Mouse (Mus musculus) heart, postnatal 0 days (tissue): Measurements from ENCODE around the gene H2-K1. TPM values are rescaled to one million over a fixed set of nuclear protein-coding genes. Genes with fewer than 3 reads are reported as not detected.

Source experiments
- ATAC-seq: fragments of 200-750 bp; cut with Nextera tagmentation; 2 replicates; pipeline ENCODE4 v1.8.0; 2017; ENCODE audit warnings: low read depth, moderate number of reproducible peaks, moderate library complexity; ENCODE audit not compliant: insufficient read depth
- DNase-seq: peaks from one replicate; pipeline ENCODE4 v3.0.0-alpha.2; 2016; ENCODE audit warnings: low spot score
- H3K27ac ChIP-seq: fragments of 300-500 bp; sonication (generic); 2 replicates; pipeline ENCODE4 v1.5.1; 2014; ENCODE audit warnings: low read depth, mild to moderate bottlenecking
- H3K27me3 ChIP-seq: fragments of 300-500 bp; sonication (generic); 2 replicates; pipeline ENCODE4 v1.6.1; 2014; ENCODE audit warnings: low read length, mixed read lengths; ENCODE audit not compliant: control insufficient read depth, insufficient read depth
- H3K36me3 ChIP-seq: fragments of 300-500 bp; sonication (generic); replicated peaks from 2 replicates; pipeline ENCODE4 v1.6.1; 2014; ENCODE audit warnings: low read length, mixed read lengths; ENCODE audit not compliant: control insufficient read depth, insufficient read depth
- H3K4me1 ChIP-seq: fragments of 300-500 bp; sonication (generic); 2 replicates; pipeline ENCODE4 v1.6.1; 2014; ENCODE audit warnings: antibody characterized with exemption; ENCODE audit not compliant: control insufficient read depth, insufficient read depth
- H3K4me2 ChIP-seq: fragments of 300-500 bp; sonication (generic); 2 replicates; pipeline ENCODE4 v1.6.1; 2014; ENCODE audit warnings: low read depth, mild to moderate bottlenecking, low read length, moderate library complexity
- H3K4me3 ChIP-seq: fragments of 300-500 bp; sonication (generic); 2 replicates; pipeline ENCODE4 v1.5.1; 2014; ENCODE audit warnings: low read depth, low read length
- H3K9ac ChIP-seq: fragments of 300-500 bp; sonication (generic); replicated peaks from 2 replicates; pipeline ENCODE4 v1.6.1; 2014; ENCODE audit warnings: low read depth, low read length, mixed read lengths
- H3K9me3 ChIP-seq: fragments of 300-500 bp; sonication (generic); replicated peaks from 2 replicates; pipeline ENCODE4 v1.6.1; 2016; ENCODE audit warnings: low read length; ENCODE audit not compliant: control insufficient read depth
- CTCF ChIP-seq: IDR thresholded peaks from 2 replicates; pipeline ENCODE4 v1.5.1; 2016; ENCODE audit warnings: antibody characterized with exemption, control low read depth, low read depth
- EP300 ChIP-seq: IDR thresholded peaks from 2 replicates; pipeline ENCODE4 v1.6.1; 2016; ENCODE audit warnings: antibody characterized with exemption, low read depth
- WGBS: fragments of 180-500 bp; shearing (Covaris S2); extraction: QIAGEN DNeasy Blood & Tissue Kit; methylation state at CpG from one replicate; pipeline ENCODE4 v1.1.7; 2014; 5-methylcytosine and 5-hydroxymethylcytosine counted together
- polyA plus RNA-seq: library from polyadenylated mRNA; unstranded; fragments of >200 nt; fragmentation: Nextera tagmentation; extraction: Ambion mirVana; gene quantifications from 2 replicates; pipeline ENCODE4 v1.2.1, GENCODE M21; 2015
- total RNA-seq: library from RNA; depleted of rRNA; stranded (reverse); fragments of >200 nt; gene quantifications from 2 replicates; pipeline ENCODE4 v1.2.3, GENCODE M21; 2014; ENCODE audit warnings: low replicate concordance

The H2-K1 gene
- total and polyA plus RNA-seq, 2 experiments from 2014 or later: 48.4 to 84.5 TPM

- Histone ChIP-seq H3K27me3 (peaks cover 38% of the 10 kb centered on the region), H3K4me2 (no peak overlapping the region), H3K9me3 (no peaks in the 10 kb centered on the region), H3K4me1 (peaks cover 17% of the 10 kb centered on the region), H3K4me3 (no peak overlapping the region), H3K27ac (no peak overlapping the region), H3K9ac (no peak overlapping the region), H3K36me3 (no peaks in the 10 kb centered on the region)
- TF ChIP-seq EP300: no peak
- WGBS: 65% methylated on average over 6 of the region's 6 CpGs
- ATAC-seq (no peak), DNase-seq (no peak)
These were observed 20.6 kb downstream of the H2-K1 start for GRCm38 (mm10) chr17:33979512-33980050.

GRCm38 (mm10) chr17:33978631-33979031, 21.5 kb downstream of the H2-K1 start:
- ATAC-seq: peak; percentile 62
- peaks cover 38% of the 10 kb centered on the region for H3K27me3 ChIP-seq
- DNase-seq: peak; percentile 10
- H3K4me2 ChIP-seq: peak overlapping the region; percentile 69
- H3K4me3 ChIP-seq: peak overlapping the region; percentile 47
- peak overlapping the region; percentile 24; the same call in 1 of the 2 replicates for H3K9ac ChIP-seq
- H3K4me1 ChIP-seq: peaks cover 17% of the 10 kb centered on the region
- no peak for TF ChIP-seq CTCF
- no peak for TF ChIP-seq EP300
- WGBS: 2% methylated on average over 17 of the region's 17 CpGs
- no peaks in the 10 kb centered on the region for H3K36me3 ChIP-seq
- H3K9me3 ChIP-seq: no peaks in the 10 kb centered on the region
- H3K27ac ChIP-seq: no peak overlapping the region

- Histone ChIP-seq H3K4me2 (peak overlapping the region; percentile 69), H3K27ac (no peak overlapping the region), H3K27me3 (peaks cover 38% of the 10 kb centered on the region), H3K9ac (peak overlapping the region; percentile 24; the same call in 1 of the 2 replicates), H3K36me3 (no peaks in the 10 kb centered on the region), H3K4me3 (peak overlapping the region; percentile 47), H3K4me1 (peaks cover 17% of the 10 kb centered on the region), H3K9me3 (no peaks in the 10 kb centered on the region)
- no peak for TF ChIP-seq CTCF
- TF ChIP-seq EP300: no peak
- WGBS: 1% methylated on average over 57 of the region's 57 CpGs
- DNase-seq (no peak), ATAC-seq (no peak)
These were observed 22.1 kb downstream of the H2-K1 start for GRCm38 (mm10) chr17:33977861-33978557.

- Histone ChIP-seq H3K4me2 (no peak overlapping the region), H3K4me1 (peaks cover 7% of the 10 kb centered on the region; the same call in 1 of the 2 replicates), H3K4me3 (no peak overlapping the region), H3K27me3 (peaks cover 21% of the 10 kb centered on the region), H3K9ac (no peak overlapping the region), H3K27ac (no peak overlapping the region), H3K9me3 (peaks cover 7% of the 10 kb centered on the region; the same call in 1 of the 2 replicates), H3K36me3 (no peaks in the 10 kb centered on the region)
- ATAC-seq: no peak
- DNase-seq: no peak
- TF ChIP-seq EP300: no peak
- no peak for TF ChIP-seq CTCF
- WGBS: 36% methylated on average over 3 of the region's 3 CpGs
These were observed 26.6 kb downstream of the H2-K1 start for GRCm38 (mm10) chr17:33973572-33973971.

DNA sequence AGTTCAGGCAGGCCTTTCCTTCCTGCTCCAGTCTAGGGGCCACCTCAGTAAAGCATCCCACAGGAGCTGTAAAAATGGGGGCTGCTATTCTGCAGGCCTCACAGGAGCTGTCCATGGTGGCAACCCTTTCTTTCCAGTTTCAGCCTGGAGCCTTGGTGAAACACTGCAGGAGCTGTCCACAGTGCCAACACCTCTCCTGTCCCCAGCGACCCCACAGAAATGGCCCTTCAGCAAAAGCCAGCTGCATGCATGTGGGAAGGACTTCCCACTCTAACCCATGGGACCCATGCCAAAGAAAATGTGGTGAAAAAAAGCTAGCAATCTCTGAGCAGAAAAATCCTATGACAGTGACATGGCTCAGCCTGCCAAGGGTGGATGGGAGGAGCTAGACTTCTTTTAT, 27.5 kb downstream of the H2-K1 start:
- Histone ChIP-seq H3K4me1 (no peaks in the 10 kb centered on the region), H3K36me3 (no peaks in the 10 kb centered on the region), H3K9me3 (peaks cover 7% of the 10 kb centered on the region; the same call in 1 of the 2 replicates), H3K27ac (no peak overlapping the region), H3K4me3 (no peak overlapping the region), H3K9ac (no peak overlapping the region), H3K4me2 (no peak overlapping the region), H3K27me3 (peaks cover 12% of the 10 kb centered on the region)
- DNase-seq (peak; percentile 44), ATAC-seq (peak; percentile 36; the same call in 1 of the 2 replicates)
- TF ChIP-seq CTCF (no peak), EP300 (no peak)
- WGBS: 0% methylated on average over 1 of the region's 1 CpGs
